Mouse (Mus musculus) embryonic fibroblast, embryonic 13.5 days (primary cell): ENCODE results near the gene Gm28308.

Source experiments
- CTCF ChIP-seq: IDR thresholded peaks from 2 replicates; pipeline ENCODE4 v1.5.1; 2011; ENCODE audit warnings: mild to moderate bottlenecking, control low read depth, low read length, moderate library complexity, borderline replicate concordance; ENCODE audit not compliant: insufficient read depth
- POLR2A ChIP-seq: IDR thresholded peaks from 2 replicates; pipeline ENCODE4 v1.6.1; 2011; ENCODE audit warnings: low read depth, mild to moderate bottlenecking, control low read depth, low read length, moderate library complexity

DNA sequence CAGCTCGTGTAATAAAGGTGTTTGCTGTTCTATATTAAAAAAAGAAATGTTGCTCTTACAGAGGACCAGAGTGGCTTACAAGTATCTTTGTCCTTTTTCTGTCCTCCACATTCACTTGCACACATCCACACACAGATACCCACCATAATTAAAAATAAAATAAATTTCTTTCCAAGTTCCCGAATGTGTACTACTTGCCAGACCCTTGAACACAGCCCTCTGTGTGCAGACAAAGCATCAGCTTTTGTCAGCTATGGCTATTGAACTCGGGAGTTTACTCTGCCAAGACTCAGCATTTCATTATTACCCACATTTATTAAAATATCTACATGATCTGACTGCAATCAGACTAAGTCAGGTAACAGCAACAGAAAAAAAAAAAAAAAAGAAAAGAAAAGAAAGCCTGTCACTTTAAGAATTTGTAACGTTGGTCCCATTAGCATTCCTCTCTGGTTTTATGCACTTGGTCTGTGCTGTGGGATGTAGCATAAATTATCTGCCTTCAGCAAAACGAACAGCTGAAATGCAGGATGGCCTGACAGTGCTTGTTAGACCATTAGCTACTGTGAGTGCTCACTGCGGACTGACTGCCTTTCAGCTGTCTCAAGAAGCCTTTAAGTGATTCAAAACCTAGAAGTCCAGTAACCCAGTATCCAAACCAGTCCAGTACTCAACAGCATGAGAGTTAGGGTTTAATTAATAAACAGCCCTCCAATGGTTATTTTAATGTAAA is 94.1 kb downstream of the Gm28308 start:
- TF ChIP-seq POLR2A (no peak), CTCF (no peak)
